Mouse (Mus musculus): ENCODE data around the gene Mgst3.
A peak's percentile ranks its signal among the peaks of the same experiment; 100 is the strongest.

The Mgst3 gene

DNA sequence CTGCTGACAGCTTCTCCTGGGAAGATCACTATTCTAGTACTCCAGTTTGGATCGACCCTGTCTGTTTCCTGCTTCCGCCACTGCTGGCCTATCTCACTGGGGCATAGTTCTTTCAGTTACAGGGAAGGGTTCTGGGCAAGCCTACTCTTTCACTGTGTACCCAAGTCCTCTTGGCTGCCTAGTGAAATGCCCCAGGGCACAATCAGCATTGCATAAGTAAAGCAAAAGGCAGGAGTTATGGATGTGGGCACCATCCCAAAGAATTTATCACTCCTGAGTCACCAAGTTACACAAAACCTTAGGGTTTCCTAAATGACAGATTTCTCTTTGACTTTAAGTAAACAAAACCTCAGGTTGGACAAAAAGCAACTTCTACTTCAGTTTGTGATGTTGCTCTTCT is 6.3 kb downstream of the Mgst3 start:
- DNase-seq, result no peak

GRCm38 (mm10) chr1:167386466-167386865 is 7.2 kb downstream of the Mgst3 start:
- DNase-seq, result no peak

DNA sequence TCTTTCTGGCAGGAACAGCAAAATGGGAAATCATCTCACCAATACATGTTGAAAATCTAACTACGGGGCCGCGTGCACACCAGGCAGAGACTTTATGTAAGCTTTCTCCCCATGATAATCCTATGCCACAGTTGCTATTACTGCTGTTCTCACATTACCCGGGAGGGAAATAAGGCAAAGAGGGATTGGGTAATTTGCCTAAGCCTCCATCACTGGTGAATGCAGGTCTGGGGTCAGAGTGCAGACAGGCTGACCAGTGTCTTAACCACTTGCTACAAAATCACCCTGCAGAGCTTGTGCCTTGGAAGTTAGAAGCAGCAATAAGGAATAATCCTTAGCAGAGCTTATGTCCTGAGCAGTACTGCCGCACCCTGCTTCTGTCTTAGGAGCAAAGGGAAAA is 8.0 kb downstream of the Mgst3 start:
- no peak for DNase-seq

DNA sequence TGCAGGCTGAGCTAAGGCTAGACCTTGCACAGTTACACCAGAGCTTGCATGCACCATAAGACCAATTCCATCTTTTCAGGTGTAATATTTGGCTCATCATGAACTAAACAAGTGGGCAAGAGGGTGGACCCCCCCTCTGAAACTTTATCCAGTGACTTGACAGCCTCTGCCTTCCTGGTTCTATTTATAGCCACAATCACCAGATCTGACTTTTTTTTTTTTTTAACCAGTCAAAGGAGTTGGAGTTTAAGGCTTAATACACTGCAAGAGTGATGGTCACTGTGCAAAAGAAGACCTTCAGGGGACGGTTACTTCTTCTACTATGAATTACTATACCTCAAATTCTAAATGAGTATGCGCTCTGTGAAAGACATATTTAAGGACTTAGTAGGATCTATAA is 8.4 kb downstream of the Mgst3 start:
- no peak for DNase-seq

DNA sequence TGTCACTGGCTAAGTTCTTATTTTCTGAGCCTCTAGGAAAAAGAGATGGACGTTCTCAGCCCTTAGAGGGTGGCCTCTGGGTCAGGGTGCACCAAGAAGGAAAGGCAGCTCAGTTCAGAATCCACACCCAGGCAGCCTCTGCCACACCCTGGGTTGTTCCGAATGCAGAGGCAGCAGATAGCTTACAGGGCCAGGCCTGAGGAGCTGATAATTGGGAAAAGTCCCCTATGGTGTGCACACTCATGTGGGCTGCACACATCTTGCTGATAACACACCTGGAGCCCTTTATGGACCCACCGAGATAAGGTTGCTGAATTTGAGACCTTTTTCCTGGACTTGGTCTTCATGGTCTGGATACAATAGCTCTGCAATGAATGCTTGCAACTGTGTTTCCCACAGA is 9.5 kb downstream of the Mgst3 start:
- no peak for DNase-seq

GRCm38 (mm10) chr1:167383178-167383577 is 10.5 kb downstream of the Mgst3 start:
- DNase-seq, result no peak

DNA sequence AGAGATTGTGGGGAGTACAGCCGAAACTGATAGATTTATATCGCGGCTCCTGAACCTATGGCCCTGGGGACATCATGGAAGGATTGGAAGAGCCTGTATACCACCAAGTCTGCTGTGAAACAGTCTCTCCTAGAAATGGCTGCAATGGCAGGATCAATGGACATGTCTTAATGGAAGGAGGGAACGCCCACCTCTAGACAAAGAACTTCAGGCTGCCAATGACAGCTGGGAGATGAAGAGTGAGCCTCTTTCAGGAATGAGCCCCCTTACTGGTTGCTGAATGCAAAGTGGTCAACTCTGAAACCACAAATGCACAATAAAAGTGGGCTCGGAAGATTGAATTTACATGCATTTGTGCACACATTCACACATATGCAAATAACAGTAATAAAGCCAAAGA is 10.9 kb downstream of the Mgst3 start:
- DNase-seq, result no peak

- no peak for DNase-seq
Measured at GRCm38 (mm10) chr1:167382316-167382715, 11.3 kb downstream of the Mgst3 start.

DNA sequence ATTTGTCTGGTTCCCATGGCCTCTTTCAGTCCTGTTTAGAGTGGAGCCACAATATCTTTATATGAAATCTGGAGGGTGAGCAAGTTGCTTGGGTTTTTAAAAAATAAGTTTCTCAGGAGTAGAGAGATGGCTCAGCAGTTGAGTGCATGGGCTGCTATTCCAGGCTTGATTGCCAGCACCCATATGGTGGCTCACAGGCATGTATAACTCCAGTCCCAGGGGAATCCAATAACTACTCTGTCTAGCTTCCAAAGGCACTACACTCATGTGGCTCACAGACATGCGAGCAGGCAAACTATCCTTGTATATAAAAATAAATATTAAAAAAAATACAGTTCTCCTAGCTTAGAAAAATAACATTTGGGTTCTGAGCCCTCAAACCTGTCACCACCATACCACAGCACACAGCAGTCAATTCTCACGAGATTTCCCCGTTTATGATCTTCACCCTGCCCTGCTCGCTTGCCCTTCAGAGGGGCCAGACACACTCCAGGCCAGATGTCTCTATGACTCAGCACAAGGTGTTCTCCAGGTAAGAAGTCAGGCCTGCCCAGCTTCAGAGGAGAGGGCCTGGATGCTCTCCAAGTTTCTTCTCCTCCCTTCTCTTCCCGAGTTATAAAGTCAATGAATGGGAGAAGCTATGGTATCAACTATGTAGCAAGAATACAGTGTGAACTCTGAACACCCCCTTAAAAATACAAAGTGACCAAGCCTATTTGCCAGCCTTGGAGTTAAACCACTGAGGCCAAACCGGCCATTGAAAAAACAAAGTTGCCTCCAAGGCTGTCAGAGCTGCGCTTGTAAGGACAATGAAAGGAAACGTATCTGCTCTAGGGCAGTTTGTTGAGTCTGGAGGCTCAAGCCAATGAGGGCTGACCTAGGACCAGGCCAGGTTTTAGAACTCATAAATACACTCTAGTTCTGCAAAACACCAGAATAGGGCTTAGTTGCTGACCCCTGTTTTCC is 12.3 kb downstream of the Mgst3 start:
- DNase-seq, result no peak

GRCm38 (mm10) chr1:167380223-167380622 is 13.4 kb downstream of the Mgst3 start:
- no peak for DNase-seq

DNA sequence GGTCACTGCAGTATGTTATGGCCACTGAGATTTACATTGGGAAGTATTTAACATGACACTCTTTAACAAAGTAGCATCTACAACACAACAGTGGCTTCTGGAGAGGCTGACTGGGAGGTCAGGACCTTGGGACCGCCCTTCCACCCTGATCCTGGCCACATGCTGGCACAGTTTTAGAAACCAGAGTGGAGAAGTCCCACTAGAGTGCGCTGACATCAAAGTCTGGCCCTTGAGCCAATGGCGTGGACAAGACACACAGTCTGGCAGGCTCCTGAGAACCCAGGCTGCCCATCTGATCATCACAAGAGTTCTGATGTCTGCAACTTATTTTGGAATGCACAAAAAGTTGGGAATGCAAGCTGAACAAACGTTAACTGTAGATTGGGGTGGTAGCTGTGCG is 13.9 kb downstream of the Mgst3 start:
- DNase-seq, result no peak

- DNase-seq, result no peak
Measured at GRCm38 (mm10) chr1:167378019-167378418, 15.6 kb downstream of the Mgst3 start.

- DNase-seq, result no peak
Measured at GRCm38 (mm10) chr1:167374942-167375341, 18.7 kb downstream of the Mgst3 start.

DNA sequence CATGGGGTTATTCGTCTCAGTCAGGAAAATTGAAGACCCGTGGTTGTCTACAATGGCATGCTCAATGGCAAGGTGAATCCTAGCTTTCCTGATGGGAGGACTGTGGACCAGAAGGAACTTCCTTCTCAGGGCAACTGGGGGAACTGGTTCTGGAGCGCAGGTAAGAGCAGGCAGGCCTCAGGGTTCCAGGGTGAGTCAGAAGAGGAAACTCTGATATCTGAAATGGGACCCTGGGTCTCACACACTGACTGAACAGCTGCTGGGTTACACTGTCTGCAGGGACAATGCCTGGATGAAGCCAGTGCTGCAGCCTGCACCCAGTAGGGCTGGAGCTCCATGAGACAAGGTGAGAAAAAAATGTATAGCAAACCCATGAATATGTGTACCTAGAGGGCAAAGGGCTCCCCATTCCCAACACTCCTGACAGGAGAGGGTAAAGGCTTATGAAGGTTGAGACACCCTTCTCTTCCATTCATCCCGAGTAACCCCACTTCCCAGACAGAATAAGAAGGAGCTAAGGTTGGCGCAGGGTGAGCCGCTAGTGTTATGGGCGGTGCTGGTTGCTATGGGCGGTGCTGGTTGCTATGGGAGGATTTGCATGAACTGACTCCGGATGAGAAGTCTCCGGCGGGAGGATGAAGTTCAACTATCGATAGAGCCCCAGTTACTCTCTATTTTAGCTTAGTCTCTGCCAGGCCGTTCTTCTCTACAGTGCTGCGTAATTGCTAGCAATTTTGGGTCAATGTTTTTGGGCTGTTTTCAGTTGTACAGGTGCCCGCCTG is 19.4 kb downstream of the Mgst3 start:
- peak; percentile 63 to 69 for DNase-seq

GRCm38 (mm10) chr1:167372739-167373138 is 20.9 kb downstream of the Mgst3 start:
- DNase-seq, result no peak

DNA sequence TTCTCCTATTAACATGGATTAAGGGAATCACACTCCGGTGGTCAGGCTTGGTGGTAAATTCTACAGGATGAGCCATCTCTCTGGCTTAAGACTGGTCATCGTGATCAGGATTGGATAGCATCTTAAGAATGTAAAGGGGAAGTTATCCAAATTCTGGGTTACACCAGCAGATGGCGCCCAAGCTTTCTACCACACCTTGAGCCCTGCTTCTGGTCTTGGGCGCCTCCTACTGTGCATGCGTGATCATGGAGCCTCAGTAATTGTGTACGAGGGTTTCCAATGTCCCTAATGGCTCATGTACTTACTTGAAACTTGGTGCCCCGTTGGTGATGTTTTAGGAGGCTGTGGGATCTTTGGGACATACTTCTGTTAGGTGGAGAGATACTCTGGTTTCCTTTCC is 23.7 kb downstream of the Mgst3 start:
- peak; percentile 77 to 91 for DNase-seq

DNA sequence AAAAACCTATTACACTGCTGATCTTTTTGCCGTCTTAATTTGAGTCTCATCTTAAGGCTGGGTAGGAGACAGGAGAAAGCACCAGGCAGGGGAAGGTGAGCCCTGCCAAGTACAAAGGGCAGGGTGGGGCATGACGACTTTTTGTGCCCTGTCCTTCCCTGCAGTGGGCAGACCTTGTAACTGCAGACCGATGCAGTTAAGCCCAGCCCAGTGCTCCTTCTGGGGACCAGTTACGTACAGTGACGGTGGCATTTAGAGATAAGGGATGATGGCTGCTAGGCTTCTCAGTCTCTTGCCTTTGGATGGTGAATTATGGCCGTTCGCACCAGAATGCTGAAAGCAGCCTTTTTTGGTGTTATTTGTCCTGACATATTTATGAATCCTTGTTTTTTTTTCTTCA is 25.1 kb downstream of the Mgst3 start:
- no peak for DNase-seq

DNA sequence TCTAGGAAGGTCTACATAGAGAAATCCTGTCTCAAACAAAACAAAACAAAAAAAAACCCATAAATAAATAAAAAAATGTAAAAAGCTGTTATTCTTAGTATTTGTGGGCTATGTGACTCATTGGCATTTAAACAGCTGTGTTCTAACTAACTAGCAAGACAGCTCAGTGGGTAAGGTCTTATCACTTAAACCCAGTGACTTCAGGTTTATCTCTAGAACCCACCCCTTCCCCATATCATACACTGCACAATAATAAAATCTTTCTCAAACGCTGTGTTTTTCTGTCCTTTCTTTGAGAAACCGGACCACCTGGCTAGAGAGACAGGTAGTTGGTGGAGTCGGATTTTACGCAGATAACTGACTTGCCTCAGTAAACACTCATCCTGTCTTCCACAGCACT is 25.6 kb downstream of the Mgst3 start:
- DNase-seq, result no peak

GRCm38 (mm10) chr1:167366621-167367020 is 27.0 kb downstream of the Mgst3 start:
- DNase-seq, result no peak

DNA sequence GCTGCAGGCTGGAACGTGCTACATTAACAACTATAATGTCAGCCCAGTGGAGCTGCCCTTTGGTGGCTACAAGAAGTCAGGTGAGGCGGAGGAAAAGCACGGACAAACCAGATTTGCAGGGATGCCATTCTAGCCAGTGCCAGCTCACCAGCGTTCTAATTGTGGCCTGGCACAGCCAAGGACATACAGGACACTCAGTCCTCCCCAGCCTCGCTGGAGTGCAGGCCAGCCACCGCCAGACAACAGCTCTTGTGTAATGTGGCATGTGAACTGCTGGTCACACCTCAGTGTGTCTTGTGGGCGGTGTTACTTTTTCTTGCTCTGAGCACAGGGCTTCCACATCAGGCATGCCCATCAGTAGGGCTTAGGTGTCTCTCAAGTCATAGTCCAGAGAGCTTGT is 27.8 kb downstream of the Mgst3 start:
- DNase-seq, result no peak

DNA sequence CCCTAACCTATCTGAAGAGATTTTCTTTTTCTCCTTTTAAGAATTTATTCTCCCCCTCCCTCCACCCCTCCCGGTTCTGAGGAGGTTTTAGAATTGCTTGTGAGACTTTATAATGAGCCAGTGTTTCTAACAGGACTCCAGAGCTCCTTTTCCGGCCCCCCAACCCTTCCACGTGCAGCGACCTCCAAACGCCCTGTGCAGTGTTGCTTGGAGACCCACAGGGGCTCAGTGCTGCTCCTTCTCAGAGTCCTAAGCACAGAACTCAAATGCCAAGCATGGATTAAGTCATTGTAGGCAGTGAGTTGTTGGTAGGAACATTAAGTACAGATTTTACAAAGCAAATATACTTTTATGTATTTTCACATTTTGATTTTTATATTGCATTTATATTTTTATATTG is 30.3 kb downstream of the Mgst3 start:
- DNase-seq, result no peak

GRCm38 (mm10) chr1:167362819-167363218 is 30.8 kb downstream of the Mgst3 start:
- no peak for DNase-seq

DNA sequence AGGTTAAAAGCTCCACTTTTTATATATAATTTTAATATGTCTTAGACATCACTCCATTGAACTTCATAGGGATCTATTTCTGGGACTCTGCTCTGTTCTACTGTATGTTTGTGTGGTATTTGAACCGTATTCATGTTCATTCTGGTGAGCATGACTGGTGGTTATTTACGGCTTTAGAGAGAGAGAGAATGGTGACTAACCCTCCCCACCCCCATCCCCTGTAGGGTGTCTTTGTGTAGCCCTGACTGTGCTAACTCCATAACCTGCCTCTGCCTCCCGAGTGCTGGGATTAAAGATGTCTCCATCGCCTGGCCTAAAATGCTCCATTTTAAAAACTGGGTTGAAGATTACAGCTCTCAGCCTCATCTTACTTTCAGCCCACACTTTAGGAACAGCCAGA is 33.4 kb downstream of the Mgst3 start:
- no peak for DNase-seq

DNA sequence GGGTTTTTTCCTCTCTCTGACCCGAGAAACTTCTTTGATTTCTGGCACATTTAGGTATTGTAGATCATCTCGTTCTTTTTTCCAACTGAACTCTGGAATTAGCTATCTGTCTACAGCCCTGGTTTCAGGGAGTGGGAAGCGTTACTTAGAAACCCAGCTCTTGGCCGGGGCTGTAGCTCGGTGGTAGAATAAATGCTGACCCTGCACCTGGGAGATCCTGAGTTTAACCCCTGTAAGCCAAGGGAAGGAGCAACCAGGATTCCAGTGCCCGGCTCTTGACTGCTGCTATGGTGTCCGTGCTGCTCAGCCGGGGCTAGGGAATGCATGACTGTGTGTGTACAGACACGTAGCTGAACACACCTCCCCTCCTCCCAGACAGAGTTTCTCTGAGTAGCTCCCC is 34.9 kb downstream of the Mgst3 start:
- DNase-seq, result no peak

Measured in lung, postnatal 4 days (tissue).